Mouse (Mus musculus) lung, postnatal 0 days (tissue): ENCODE data around the gene 4930452B06Rik. TPM values are rescaled to one million over a fixed set of nuclear protein-coding genes. Genes with fewer than 3 reads are reported as not detected.
A peak's percentile ranks its signal among the peaks of the same experiment; 100 is the strongest.

Experiments used
- ATAC-seq: fragments of 200-750 bp; cut with Nextera tagmentation; 2 replicates; pipeline ENCODE4 v1.8.0; 2017; ENCODE audit warnings: moderate library complexity
- DNase-seq: peaks from one replicate; pipeline ENCODE4 v3.0.0-alpha.2; 2016; ENCODE audit warnings: low spot score
- H3K27ac ChIP-seq: fragments of 300-500 bp; sonication (generic); 2 replicates; pipeline ENCODE4 v1.5.1; 2014; ENCODE audit warnings: antibody characterized with exemption, mild to moderate bottlenecking, low read length, mixed read lengths
- H3K27me3 ChIP-seq: fragments of 300-500 bp; sonication (generic); replicated peaks from 2 replicates; pipeline ENCODE4 v1.6.1; 2014; ENCODE audit warnings: low read length, mixed read lengths; ENCODE audit not compliant: insufficient read depth
- H3K36me3 ChIP-seq: fragments of 300-500 bp; sonication (generic); 2 replicates; pipeline ENCODE4 v1.6.1; 2014; ENCODE audit warnings: low read length, mixed read lengths; ENCODE audit not compliant: insufficient read depth
- H3K4me1 ChIP-seq: fragments of 300-500 bp; sonication (generic); 2 replicates; pipeline ENCODE4 v1.6.1; 2014; ENCODE audit warnings: antibody characterized with exemption, low read depth, low read length, mixed read lengths; ENCODE audit not compliant: insufficient read depth
- H3K4me2 ChIP-seq: fragments of 300-500 bp; sonication (generic); replicated peaks from 2 replicates; pipeline ENCODE4 v1.6.1; 2014; ENCODE audit warnings: low read depth, mild to moderate bottlenecking, low read length, moderate library complexity, mixed read lengths
- H3K4me3 ChIP-seq: fragments of 300-500 bp; sonication (generic); 2 replicates; pipeline ENCODE4 v1.5.1; 2014; ENCODE audit warnings: low read depth, low read length
- H3K9ac ChIP-seq: fragments of 300-500 bp; sonication (generic); replicated peaks from 2 replicates; pipeline ENCODE4 v1.6.1; 2014; ENCODE audit warnings: low read depth, mild to moderate bottlenecking
- H3K9me3 ChIP-seq: fragments of 300-500 bp; sonication (generic); 2 replicates; pipeline ENCODE4 v1.6.1; 2016; ENCODE audit warnings: low read length, mixed read lengths
- CTCF ChIP-seq: IDR thresholded peaks from 2 replicates; pipeline ENCODE4 v1.5.1; 2016; ENCODE audit warnings: antibody characterized with exemption, mild to moderate bottlenecking
- EP300 ChIP-seq: IDR thresholded peaks from 2 replicates; pipeline ENCODE4 v1.6.1; 2016; ENCODE audit warnings: antibody characterized with exemption, mild to moderate bottlenecking, control low read depth
- WGBS: fragments of 180-500 bp; shearing (Covaris S2); extraction: QIAGEN DNeasy Blood & Tissue Kit; methylation state at CpG from one replicate; pipeline ENCODE4 v1.1.7; 2014; 5-methylcytosine and 5-hydroxymethylcytosine counted together
- polyA plus RNA-seq: library from polyadenylated mRNA; unstranded; fragments of >200 nt; fragmentation: Nextera tagmentation; extraction: Ambion mirVana; gene quantifications from 2 replicates; pipeline ENCODE4 v1.2.1, GENCODE M21; 2015

The 4930452B06Rik gene
- polyA plus RNA-seq, 1 experiment from 2014 or later, result 2.9 TPM

GRCm38 (mm10) chr14:8450342-8450741 is 215.7 kb downstream of the 4930452B06Rik start:
- no peaks in the 10 kb centered on the region for H3K36me3 ChIP-seq
- no peaks in the 10 kb centered on the region for H3K27me3 ChIP-seq
- no peaks in the 10 kb centered on the region for H3K4me1 ChIP-seq
- DNase-seq (no peak), ATAC-seq (no peak)
- no peak for TF ChIP-seq EP300
- no peak for TF ChIP-seq CTCF
- no peak overlapping the region for H3K9ac ChIP-seq
- H3K27ac ChIP-seq, result no peak overlapping the region
- no peak overlapping the region for H3K4me2 ChIP-seq
- H3K9me3 ChIP-seq, result no peaks in the 10 kb centered on the region
- H3K4me3 ChIP-seq, result no peak overlapping the region
- 91% methylated on average over 6 of the region's 6 CpGs for WGBS

- no peak for DNase-seq
- Histone ChIP-seq H3K4me3 (no peak overlapping the region), H3K9me3 (no peaks in the 10 kb centered on the region), H3K9ac (no peak overlapping the region), H3K36me3 (no peaks in the 10 kb centered on the region), H3K27me3 (no peaks in the 10 kb centered on the region), H3K4me1 (no peaks in the 10 kb centered on the region), H3K27ac (no peak overlapping the region), H3K4me2 (no peak overlapping the region)
- ATAC-seq, result no peak
- TF ChIP-seq CTCF (no peak), EP300 (no peak)
Measured at GRCm38 (mm10) chr14:8449299-8449698, 216.7 kb downstream of the 4930452B06Rik start.

- H3K4me2 ChIP-seq, result no peak overlapping the region
Measured at GRCm38 (mm10) chr14:8447352-8447751, 218.7 kb downstream of the 4930452B06Rik start.

GRCm38 (mm10) chr14:8444363-8444762 is 221.7 kb downstream of the 4930452B06Rik start:
- H3K27me3 ChIP-seq, result no peaks in the 10 kb centered on the region
- H3K4me1 ChIP-seq, result no peaks in the 10 kb centered on the region
- no peaks in the 10 kb centered on the region for H3K9me3 ChIP-seq
- peak; percentile 22 for DNase-seq
- 55% methylated on average over 2 of the region's 2 CpGs for WGBS
- H3K27ac ChIP-seq, result no peak overlapping the region
- peak; percentile 40; the same call in 1 of the 2 replicates for ATAC-seq
- TF ChIP-seq CTCF, result no peak
- TF ChIP-seq EP300, result no peak
- no peak overlapping the region for H3K9ac ChIP-seq
- no peak overlapping the region for H3K4me3 ChIP-seq
- no peaks in the 10 kb centered on the region for H3K36me3 ChIP-seq
- no peak overlapping the region for H3K4me2 ChIP-seq

More at GRCm38 (mm10) chr14:8447352-8447751, 218.7 kb downstream of the 4930452B06Rik start:
- H3K9me3 ChIP-seq, result no peaks in the 10 kb centered on the region
- no peak overlapping the region for H3K27ac ChIP-seq
- no peak for ATAC-seq
- H3K27me3 ChIP-seq, result no peaks in the 10 kb centered on the region
- no peak for DNase-seq
- H3K4me1 ChIP-seq, result no peaks in the 10 kb centered on the region
- TF ChIP-seq CTCF, result no peak
- no peak for TF ChIP-seq EP300
- H3K9ac ChIP-seq, result no peak overlapping the region
- H3K4me3 ChIP-seq, result no peak overlapping the region
- no peaks in the 10 kb centered on the region for H3K36me3 ChIP-seq
- WGBS, result 86% methylated on average over 1 of the region's 1 CpGs

- no peaks in the 10 kb centered on the region for H3K9me3 ChIP-seq
- no peak overlapping the region for H3K4me2 ChIP-seq
- no peaks in the 10 kb centered on the region for H3K36me3 ChIP-seq
- no peak overlapping the region for H3K27ac ChIP-seq
- ATAC-seq, result no peak
- no peaks in the 10 kb centered on the region for H3K4me1 ChIP-seq
- no peak for DNase-seq
- H3K4me3 ChIP-seq, result no peak overlapping the region
- H3K9ac ChIP-seq, result no peak overlapping the region
- 58% methylated on average over 3 of the region's 3 CpGs for WGBS
- H3K27me3 ChIP-seq, result no peaks in the 10 kb centered on the region
- TF ChIP-seq CTCF (no peak), EP300 (no peak)
Measured at GRCm38 (mm10) chr14:8442691-8443090, 223.3 kb downstream of the 4930452B06Rik start.

GRCm38 (mm10) chr14:8441623-8442022 is 224.4 kb downstream of the 4930452B06Rik start:
- H3K9me3 ChIP-seq, result no peaks in the 10 kb centered on the region
- H3K36me3 ChIP-seq, result no peaks in the 10 kb centered on the region
- TF ChIP-seq CTCF (no peak), EP300 (no peak)
- no peak for ATAC-seq
- no peak overlapping the region for H3K4me2 ChIP-seq
- H3K27me3 ChIP-seq, result no peaks in the 10 kb centered on the region
- no peaks in the 10 kb centered on the region for H3K4me1 ChIP-seq
- no peak overlapping the region for H3K27ac ChIP-seq
- H3K9ac ChIP-seq, result no peak overlapping the region
- no peak overlapping the region for H3K4me3 ChIP-seq
- no peak for DNase-seq
- 48% methylated on average over 3 of the region's 3 CpGs for WGBS

GRCm38 (mm10) chr14:8430611-8431230 is 235.3 kb downstream of the 4930452B06Rik start:
- no peaks in the 10 kb centered on the region for H3K36me3 ChIP-seq
- no peaks in the 10 kb centered on the region for H3K9me3 ChIP-seq
- WGBS, result 39% methylated on average over 6 of the region's 6 CpGs
- H3K4me3 ChIP-seq, result no peak overlapping the region
- no peak overlapping the region for H3K4me2 ChIP-seq
- H3K4me1 ChIP-seq, result no peaks in the 10 kb centered on the region
- ATAC-seq, result no peak; the same call in 1 of the 2 replicates
- no peak overlapping the region for H3K9ac ChIP-seq
- no peak for TF ChIP-seq EP300
- no peak for TF ChIP-seq CTCF
- no peaks in the 10 kb centered on the region for H3K27me3 ChIP-seq
- no peak overlapping the region for H3K27ac ChIP-seq
- peak; percentile 25 for DNase-seq
